Mouse (Mus musculus): ENCODE data around the gene Dus2. TPM values are rescaled to one million over a fixed set of nuclear protein-coding genes. Genes with fewer than 3 reads are reported as not detected.
A peak's percentile ranks its signal among the peaks of the same experiment; 100 is the strongest.

The Dus2 gene
- total and polyA plus RNA-seq, 2 experiments from 2014 or later = 16.3 to 21.3 TPM

DNA sequence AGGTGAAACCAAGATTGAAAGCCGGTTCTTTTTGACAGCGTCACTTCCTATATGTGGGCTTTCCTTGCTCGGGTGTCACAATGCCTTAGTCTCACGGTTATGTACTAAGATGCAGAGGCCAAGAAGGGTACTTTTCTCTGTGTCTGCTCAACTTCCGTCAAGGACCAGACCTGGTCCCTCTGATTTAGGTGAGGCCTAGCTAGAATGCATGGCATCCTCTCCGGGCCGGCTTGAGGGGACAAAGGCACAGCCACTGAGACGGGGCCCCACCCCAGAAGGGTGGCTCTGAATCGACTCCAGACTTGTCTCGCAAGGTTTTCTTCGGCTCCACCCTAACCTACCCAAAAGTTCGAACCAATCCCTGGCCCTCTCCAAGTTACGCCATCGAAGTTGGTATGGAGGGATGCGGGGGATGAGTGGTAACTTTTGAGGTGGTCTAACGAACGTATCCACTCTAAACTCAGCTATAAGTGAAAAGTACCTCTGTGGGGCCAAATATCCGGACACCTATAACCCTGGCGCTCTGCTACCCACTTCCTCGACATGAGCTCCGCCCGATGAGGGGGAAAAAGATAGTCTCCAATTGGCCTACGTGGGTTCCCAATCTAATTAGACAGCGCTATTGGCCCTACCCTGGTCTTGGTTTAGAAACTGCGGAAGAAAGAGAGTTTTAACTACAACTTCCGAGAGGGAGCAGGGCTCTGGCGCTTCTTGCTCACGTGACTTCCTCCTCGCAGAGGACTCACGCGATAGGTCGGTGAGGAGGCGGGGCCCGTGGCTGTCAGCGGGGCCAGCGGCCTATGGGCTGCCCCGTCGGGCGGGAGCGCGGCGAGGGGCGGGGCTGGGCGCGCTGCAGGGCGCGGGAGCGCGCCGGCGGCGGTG, 67.8 kb downstream of the Dus2 start, which contains the start of gene Nfatc3:
Gene Nfatc3 (plus strand): TSS at position 110 of the 882 bp plus-strand sequence.
- peak within 1 kb of the TSS; percentile 67 for H3K9ac ChIP-seq (replicated peaks; ENCODE audit: low read length, poor library complexity, severe bottlenecking)
- peak within 1 kb of the TSS; percentile 84 for H3K27ac ChIP-seq (ENCODE audit: low read depth, low read length)
- WGBS = 2% methylated on average over 50 of the region's 52 CpGs
- H3K9me3 ChIP-seq (ENCODE audit: low read length) = no peaks in the 10 kb centered on the region
- H3K4me1 ChIP-seq (ENCODE audit: insufficient read depth, low read length) = peaks cover 7% of the 10 kb centered on the region; the same call in 1 of the 2 replicates
- no peak for TF ChIP-seq CTCF (IDR thresholded peaks at IDR 0.05)
- ATAC-seq (ENCODE audit: low FRiP score) (peak; percentile 99), DNase-seq (ENCODE audit: low spot score) (peak; percentile 98)
- H3K4me3 ChIP-seq (ENCODE audit: low read depth, low read length) = peak within 1 kb of the TSS; percentile 92
- H3K27me3 ChIP-seq (ENCODE audit: insufficient read depth, low read length) = no peaks in the 10 kb centered on the region
- H3K4me2 ChIP-seq (ENCODE audit: low read depth, low read length, poor library complexity, severe bottlenecking) = peak within 1 kb of the TSS; percentile 84
- H3K36me3 ChIP-seq (ENCODE audit: insufficient read depth, low read length) = no peaks in the 10 kb centered on the region; the same call in 1 of the 2 replicates

DNA sequence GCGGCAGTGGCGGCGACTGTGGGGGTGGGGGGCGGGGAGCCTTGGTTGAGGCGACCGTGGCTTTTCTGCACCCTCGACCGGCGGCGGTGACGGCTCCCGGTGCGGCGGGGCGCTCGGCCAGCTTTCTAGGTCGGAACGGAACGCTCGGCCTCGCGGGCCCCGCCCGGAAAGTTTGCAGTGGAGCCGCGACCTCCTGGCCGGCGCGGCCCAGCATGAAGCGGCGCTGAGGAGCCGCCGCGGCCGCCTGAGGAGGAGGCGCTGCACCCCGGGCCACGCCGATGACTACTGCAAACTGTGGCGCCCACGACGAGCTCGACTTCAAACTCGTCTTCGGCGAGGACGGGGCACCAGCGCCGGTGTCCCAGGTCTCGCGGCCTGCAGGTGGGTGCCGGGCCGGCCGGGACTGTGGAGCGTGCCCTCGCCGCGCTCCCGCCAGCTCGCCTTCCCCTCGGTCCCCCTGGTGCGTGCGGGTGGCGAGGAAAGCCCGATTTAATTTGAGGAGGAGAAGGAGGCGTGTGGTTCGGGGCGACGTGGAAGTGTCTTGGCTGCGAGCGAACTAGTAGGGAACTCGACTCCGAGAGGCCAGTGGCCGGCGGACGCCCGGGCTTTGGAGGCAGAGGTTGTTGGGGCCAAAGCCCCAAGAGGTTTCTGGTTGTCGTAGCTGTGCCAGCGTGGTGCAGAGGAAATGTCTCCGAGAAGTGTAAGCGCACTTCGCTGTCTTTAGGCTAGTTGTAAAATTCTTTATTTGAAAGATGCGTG, 68.7 kb downstream of the Dus2 start:
- no peak for TF ChIP-seq CTCF (IDR thresholded peaks at IDR 0.05)
- Histone ChIP-seq H3K36me3 (ENCODE audit: insufficient read depth, low read length) (no peaks in the 10 kb centered on the region; the same call in 1 of the 2 replicates), H3K9me3 (ENCODE audit: low read length) (no peaks in the 10 kb centered on the region), H3K4me2 (ENCODE audit: low read depth, low read length, poor library complexity, severe bottlenecking) (peak overlapping the region; percentile 77), H3K27me3 (ENCODE audit: insufficient read depth, low read length) (no peaks in the 10 kb centered on the region), H3K9ac (replicated peaks; ENCODE audit: low read length, poor library complexity, severe bottlenecking) (peak overlapping the region; percentile 67), H3K27ac (ENCODE audit: low read depth, low read length) (peak overlapping the region; percentile 84), H3K4me3 (ENCODE audit: low read depth, low read length) (peak overlapping the region; percentile 92), H3K4me1 (ENCODE audit: insufficient read depth, low read length) (peaks cover 7% of the 10 kb centered on the region; the same call in 1 of the 2 replicates)
- DNase-seq (ENCODE audit: low spot score) (peak; percentile 35), ATAC-seq (ENCODE audit: low FRiP score) (peak; percentile 76)
- WGBS = under 1% methylated on average over 70 of the region's 83 CpGs

DNA sequence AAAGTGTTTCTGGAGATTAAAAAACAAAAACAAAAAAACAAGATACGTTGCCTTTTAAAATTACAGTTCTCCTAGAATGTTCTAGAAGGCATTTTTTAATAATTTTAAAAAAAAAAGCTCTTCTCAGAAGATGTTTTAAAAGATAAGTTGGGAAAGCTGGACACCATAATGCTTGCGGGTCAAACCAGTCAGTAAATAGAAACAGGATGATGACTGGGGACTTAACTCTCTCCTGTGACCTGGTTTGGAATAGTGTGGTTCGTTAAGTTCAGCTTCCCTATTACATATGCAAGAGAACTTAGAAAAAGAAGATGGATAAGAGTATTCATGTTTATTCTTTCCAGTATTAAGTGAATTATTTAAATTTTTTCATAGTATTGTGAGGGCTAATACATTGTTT, 69.4 kb downstream of the Dus2 start:
- no peak overlapping the region for H3K9ac ChIP-seq (replicated peaks; ENCODE audit: low read length, poor library complexity, severe bottlenecking)
- no peak for DNase-seq (ENCODE audit: low spot score)

DNA sequence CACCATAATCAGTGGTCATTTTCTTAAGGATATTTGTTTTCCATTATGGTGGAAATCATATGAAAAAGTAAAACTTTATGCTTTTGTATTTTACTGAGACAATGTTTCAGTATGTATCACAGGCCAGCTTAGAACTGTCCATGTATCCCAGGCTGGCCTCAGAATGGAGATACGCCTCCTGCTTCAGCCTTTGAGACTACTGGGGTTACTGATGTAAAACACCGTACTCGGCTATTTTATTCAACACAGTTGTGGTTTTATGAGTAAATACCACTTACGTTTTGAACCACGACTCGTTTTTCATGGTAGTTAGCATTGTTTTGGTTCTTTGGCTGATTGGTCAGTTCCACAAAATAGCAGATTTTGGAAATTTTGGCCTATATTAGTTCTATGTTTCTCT, 70.5 kb downstream of the Dus2 start:
- no peak overlapping the region for H3K9ac ChIP-seq (replicated peaks; ENCODE audit: low read length, poor library complexity, severe bottlenecking)
- peaks cover 7% of the 10 kb centered on the region; the same call in 1 of the 2 replicates for H3K4me1 ChIP-seq (ENCODE audit: insufficient read depth, low read length)
- no peak overlapping the region for H3K4me2 ChIP-seq (ENCODE audit: low read depth, low read length, poor library complexity, severe bottlenecking)
- WGBS = 88% methylated on average over 6 of the region's 6 CpGs
- ATAC-seq (ENCODE audit: low FRiP score) = no peak
- H3K27ac ChIP-seq (ENCODE audit: low read depth, low read length) = no peak overlapping the region
- H3K27me3 ChIP-seq (ENCODE audit: insufficient read depth, low read length) = no peaks in the 10 kb centered on the region
- no peaks in the 10 kb centered on the region for H3K36me3 ChIP-seq (ENCODE audit: insufficient read depth, low read length)
- no peak for DNase-seq (ENCODE audit: low spot score)
- H3K9me3 ChIP-seq (ENCODE audit: low read length) = no peaks in the 10 kb centered on the region
- no peak for TF ChIP-seq CTCF (IDR thresholded peaks at IDR 0.05)
- H3K4me3 ChIP-seq (ENCODE audit: low read depth, low read length) = no peak overlapping the region

More for the DNA sequence above, 69.4 kb downstream of the Dus2 start:
- Histone ChIP-seq H3K9me3 (ENCODE audit: low read length) (no peaks in the 10 kb centered on the region), H3K4me2 (ENCODE audit: low read depth, low read length, poor library complexity, severe bottlenecking) (peak overlapping the region; percentile 77), H3K27ac (ENCODE audit: low read depth, low read length) (no peak overlapping the region), H3K36me3 (ENCODE audit: insufficient read depth, low read length) (no peaks in the 10 kb centered on the region; the same call in 1 of the 2 replicates), H3K4me3 (ENCODE audit: low read depth, low read length) (peak overlapping the region; percentile 92), H3K4me1 (ENCODE audit: insufficient read depth, low read length) (peaks cover 7% of the 10 kb centered on the region; the same call in 1 of the 2 replicates), H3K27me3 (ENCODE audit: insufficient read depth, low read length) (no peaks in the 10 kb centered on the region)
- TF ChIP-seq CTCF (IDR thresholded peaks at IDR 0.05) = no peak
- 9% methylated on average over 3 of the region's 3 CpGs for WGBS
- ATAC-seq (ENCODE audit: low FRiP score) = no peak

DNA sequence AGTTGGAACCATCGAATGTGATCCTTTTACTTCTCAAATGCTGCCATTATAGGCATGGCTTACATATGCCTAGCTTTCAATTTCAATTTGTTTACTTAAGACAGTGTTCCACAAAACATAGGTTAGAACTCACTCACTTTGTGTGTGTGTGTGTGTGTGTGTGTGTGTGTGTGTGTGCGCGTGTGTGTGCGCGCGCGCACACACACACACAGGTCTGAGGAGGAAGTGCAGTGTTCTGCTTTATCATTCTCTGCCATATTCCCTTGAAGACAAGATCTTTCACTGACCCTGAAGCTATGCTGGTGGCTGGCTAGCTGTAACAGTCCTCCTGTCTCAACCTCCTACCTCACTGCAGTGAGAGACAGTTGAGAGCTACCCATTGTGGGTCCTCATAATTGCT, 71.9 kb downstream of the Dus2 start:
- Histone ChIP-seq H3K9ac (replicated peaks; ENCODE audit: low read length, poor library complexity, severe bottlenecking) (no peak overlapping the region), H3K9me3 (ENCODE audit: low read length) (no peaks in the 10 kb centered on the region), H3K4me3 (ENCODE audit: low read depth, low read length) (no peak overlapping the region), H3K27ac (ENCODE audit: low read depth, low read length) (no peak overlapping the region), H3K4me2 (ENCODE audit: low read depth, low read length, poor library complexity, severe bottlenecking) (no peak overlapping the region), H3K27me3 (ENCODE audit: insufficient read depth, low read length) (no peaks in the 10 kb centered on the region), H3K36me3 (ENCODE audit: insufficient read depth, low read length) (no peaks in the 10 kb centered on the region), H3K4me1 (ENCODE audit: insufficient read depth, low read length) (peaks cover 7% of the 10 kb centered on the region; the same call in 1 of the 2 replicates)
- DNase-seq (ENCODE audit: low spot score) (no peak), ATAC-seq (ENCODE audit: low FRiP score) (no peak)
- TF ChIP-seq CTCF (IDR thresholded peaks at IDR 0.05) = no peak
- WGBS = 96% methylated on average over 7 of the region's 7 CpGs

Measured in midbrain, postnatal 0 days (tissue).